Mouse (Mus musculus): ENCODE results near the gene Scand1. TPM values are rescaled to one million over a fixed set of nuclear protein-coding genes. Genes with fewer than 3 reads are reported as not detected.
A peak's percentile ranks its signal among the peaks of the same experiment; 100 is the strongest.

The Scand1 gene
- total and polyA plus RNA-seq, 2 experiments = 34.3 to 65.9 TPM

DNA sequence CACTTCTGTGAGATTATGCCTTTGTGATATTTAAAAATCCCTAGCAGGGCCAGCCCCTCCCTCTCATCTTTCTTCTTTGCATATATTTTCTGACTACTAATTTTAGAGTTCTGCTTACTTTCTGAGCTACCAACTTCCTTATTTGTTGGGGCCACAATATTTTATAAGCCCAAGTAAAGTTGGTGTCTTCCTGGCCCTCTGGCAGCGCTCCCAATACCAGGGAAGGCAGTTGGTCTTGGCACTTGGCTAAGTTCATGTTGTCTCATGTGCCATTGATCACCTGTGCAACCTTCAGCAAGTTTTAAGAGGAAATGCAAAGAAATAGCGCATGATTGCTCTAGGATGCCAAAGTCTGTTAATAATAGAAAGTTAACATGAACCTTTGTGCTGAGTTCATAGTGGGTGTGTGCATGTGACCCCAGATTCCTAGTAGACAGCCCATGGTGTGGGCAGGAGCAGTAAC, 16.9 kb downstream of the Scand1 start:
- H3K27ac ChIP-seq (replicated peaks; ENCODE audit: insufficient read depth, low read depth, low read length) = no peak overlapping the region
- peaks cover 19% of the 10 kb centered on the region for H3K36me3 ChIP-seq (ENCODE audit: control insufficient read depth, insufficient read depth, low read length)
- H3K4me1 ChIP-seq (ENCODE audit: control insufficient read depth, insufficient read depth, low read length) = no peaks in the 10 kb centered on the region
- 24% methylated on average over 2 of the region's 2 CpGs for WGBS
- TF ChIP-seq CTCF (IDR thresholded peaks at IDR 0.05; ENCODE audit: low read depth, low read length) (no peak), POLR2A (IDR thresholded peaks at IDR 0.05; ENCODE audit: extremely low read depth, insufficient read depth, low read length) (no peak)
- H3K9ac ChIP-seq (ENCODE audit: low read depth, low read length) = no peak overlapping the region
- DNase-seq (ENCODE audit: extremely low read depth, low read depth, low spot score) = peak; percentile 67
- no peak overlapping the region for H3K4me3 ChIP-seq (ENCODE audit: insufficient read depth, low read depth, low read length)
- H3K27me3 ChIP-seq (ENCODE audit: control insufficient read depth, insufficient read depth, low read length) = no peaks in the 10 kb centered on the region
- H3K79me2 ChIP-seq (ENCODE audit: control insufficient read depth, insufficient read depth, low read length) = no peaks in the 10 kb centered on the region

DNA sequence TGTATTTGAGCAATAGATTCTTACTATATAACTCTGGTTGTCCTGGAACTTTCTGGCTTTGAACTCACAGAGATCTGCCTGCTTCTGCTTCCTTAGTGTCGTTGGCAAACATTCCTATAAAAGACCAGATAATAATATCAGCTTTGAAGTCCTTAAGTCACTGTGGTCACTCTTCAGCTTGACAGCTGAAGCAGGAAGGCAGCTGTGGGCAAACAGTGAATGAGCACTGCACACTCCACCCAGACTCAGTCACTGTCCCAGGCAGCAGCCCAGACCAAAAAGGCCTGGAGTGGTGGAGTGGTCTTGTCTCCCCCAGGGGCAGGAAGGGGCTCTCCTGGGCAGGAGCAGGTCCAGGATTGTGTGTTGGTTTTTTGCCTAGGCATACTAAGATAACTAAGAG, 20.5 kb downstream of the Scand1 start:
- WGBS = 80% methylated on average over 1 of the region's 1 CpGs
- Histone ChIP-seq H3K4me1 (ENCODE audit: control insufficient read depth, insufficient read depth, low read length) (no peaks in the 10 kb centered on the region), H3K9ac (ENCODE audit: low read depth, low read length) (no peak overlapping the region), H3K79me2 (ENCODE audit: control insufficient read depth, insufficient read depth, low read length) (no peaks in the 10 kb centered on the region), H3K36me3 (ENCODE audit: control insufficient read depth, insufficient read depth, low read length) (peaks cover 18% of the 10 kb centered on the region), H3K4me3 (ENCODE audit: insufficient read depth, low read depth, low read length) (no peak overlapping the region), H3K27me3 (ENCODE audit: control insufficient read depth, insufficient read depth, low read length) (no peaks in the 10 kb centered on the region), H3K27ac (replicated peaks; ENCODE audit: insufficient read depth, low read depth, low read length) (no peak overlapping the region)
- DNase-seq (ENCODE audit: extremely low read depth, low read depth, low spot score) = no peak
- TF ChIP-seq POLR2A (IDR thresholded peaks at IDR 0.05; ENCODE audit: extremely low read depth, insufficient read depth, low read length) = no peak
- no peak for TF ChIP-seq CTCF (IDR thresholded peaks at IDR 0.05; ENCODE audit: low read depth, low read length)

GRCm38 (mm10) chr2:156289552-156290160, 22.8 kb downstream of the Scand1 start:
- Histone ChIP-seq H3K9ac (ENCODE audit: low read depth, low read length) (no peak overlapping the region), H3K27me3 (ENCODE audit: control insufficient read depth, insufficient read depth, low read length) (no peaks in the 10 kb centered on the region), H3K79me2 (ENCODE audit: control insufficient read depth, insufficient read depth, low read length) (no peaks in the 10 kb centered on the region), H3K4me3 (ENCODE audit: insufficient read depth, low read depth, low read length) (no peak overlapping the region), H3K4me1 (ENCODE audit: control insufficient read depth, insufficient read depth, low read length) (no peaks in the 10 kb centered on the region), H3K27ac (replicated peaks; ENCODE audit: insufficient read depth, low read depth, low read length) (no peak overlapping the region), H3K36me3 (ENCODE audit: control insufficient read depth, insufficient read depth, low read length) (peaks cover 20% of the 10 kb centered on the region)
- no peak for TF ChIP-seq CTCF (IDR thresholded peaks at IDR 0.05; ENCODE audit: low read depth, low read length)
- 96% methylated on average over 2 of the region's 2 CpGs for WGBS
- no peak for DNase-seq (ENCODE audit: extremely low read depth, low read depth, low spot score)

GRCm38 (mm10) chr2:156288222-156288621, 24.3 kb downstream of the Scand1 start:
- 92% methylated on average over 2 of the region's 2 CpGs for WGBS
- no peak for TF ChIP-seq POLR2A (IDR thresholded peaks at IDR 0.05; ENCODE audit: extremely low read depth, insufficient read depth, low read length)
- no peak for TF ChIP-seq CTCF (IDR thresholded peaks at IDR 0.05; ENCODE audit: low read depth, low read length)

DNA sequence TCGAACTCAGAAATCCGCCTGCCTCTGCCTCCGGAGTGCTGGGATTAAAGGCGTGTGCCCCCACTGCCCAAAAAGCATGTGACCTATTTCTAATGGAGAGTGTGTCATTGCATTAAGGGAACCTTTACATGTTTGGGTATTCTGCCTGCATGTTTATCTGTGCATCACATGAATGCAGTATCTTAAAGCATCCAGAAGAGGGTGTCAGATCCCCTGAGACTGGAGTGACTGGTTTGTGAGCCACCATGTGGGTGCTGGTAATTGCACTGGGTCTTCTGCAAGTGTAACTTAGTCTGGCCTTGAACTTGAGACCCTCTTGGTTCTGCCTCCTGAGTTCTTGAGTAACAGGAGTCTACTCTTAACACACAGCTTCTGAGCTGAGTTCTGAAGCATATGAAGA, 25.8 kb downstream of the Scand1 start:
- Histone ChIP-seq H3K79me2 (ENCODE audit: control insufficient read depth, insufficient read depth, low read length) (no peaks in the 10 kb centered on the region), H3K27me3 (ENCODE audit: control insufficient read depth, insufficient read depth, low read length) (no peaks in the 10 kb centered on the region), H3K4me1 (ENCODE audit: control insufficient read depth, insufficient read depth, low read length) (no peaks in the 10 kb centered on the region), H3K27ac (replicated peaks; ENCODE audit: insufficient read depth, low read depth, low read length) (no peak overlapping the region), H3K36me3 (ENCODE audit: control insufficient read depth, insufficient read depth, low read length) (peaks cover 20% of the 10 kb centered on the region), H3K9ac (ENCODE audit: low read depth, low read length) (no peak overlapping the region), H3K4me3 (ENCODE audit: insufficient read depth, low read depth, low read length) (no peak overlapping the region)
- TF ChIP-seq CTCF (IDR thresholded peaks at IDR 0.05; ENCODE audit: low read depth, low read length) (no peak), POLR2A (IDR thresholded peaks at IDR 0.05; ENCODE audit: extremely low read depth, insufficient read depth, low read length) (no peak)
- WGBS = 96% methylated on average over 4 of the region's 4 CpGs
- no peak for DNase-seq (ENCODE audit: extremely low read depth, low read depth, low spot score)

More at GRCm38 (mm10) chr2:156288222-156288621, 24.3 kb downstream of the Scand1 start:
- Histone ChIP-seq H3K36me3 (ENCODE audit: control insufficient read depth, insufficient read depth, low read length) (peaks cover 17% of the 10 kb centered on the region), H3K27ac (replicated peaks; ENCODE audit: insufficient read depth, low read depth, low read length) (no peak overlapping the region), H3K79me2 (ENCODE audit: control insufficient read depth, insufficient read depth, low read length) (no peaks in the 10 kb centered on the region), H3K9ac (ENCODE audit: low read depth, low read length) (no peak overlapping the region), H3K4me1 (ENCODE audit: control insufficient read depth, insufficient read depth, low read length) (no peaks in the 10 kb centered on the region), H3K4me3 (ENCODE audit: insufficient read depth, low read depth, low read length) (no peak overlapping the region), H3K27me3 (ENCODE audit: control insufficient read depth, insufficient read depth, low read length) (no peaks in the 10 kb centered on the region)
- DNase-seq (ENCODE audit: extremely low read depth, low read depth, low spot score) = no peak

DNA sequence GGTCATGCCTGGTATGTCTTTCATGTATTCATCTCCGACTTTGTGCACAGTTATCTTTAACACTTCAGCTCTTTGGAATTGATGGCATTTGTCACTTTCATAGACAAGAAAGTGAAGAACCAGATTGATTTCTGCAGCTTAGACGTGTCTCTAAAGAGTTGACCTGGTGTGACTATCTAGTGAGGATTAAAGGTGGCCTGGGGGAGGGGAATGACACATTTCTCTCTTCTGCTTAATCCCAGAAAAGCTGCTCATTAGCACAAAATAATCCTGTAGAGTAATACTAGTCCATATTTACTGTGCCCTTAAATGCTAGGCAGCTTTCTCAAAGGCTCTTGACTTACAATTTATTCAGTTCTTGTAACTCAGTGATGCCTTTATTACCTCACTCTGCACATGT, 27.3 kb downstream of the Scand1 start:
- WGBS = 79% methylated on average over 2 of the region's 2 CpGs
- Histone ChIP-seq H3K4me1 (ENCODE audit: control insufficient read depth, insufficient read depth, low read length) (no peaks in the 10 kb centered on the region), H3K4me3 (ENCODE audit: insufficient read depth, low read depth, low read length) (no peak overlapping the region), H3K27me3 (ENCODE audit: control insufficient read depth, insufficient read depth, low read length) (no peaks in the 10 kb centered on the region), H3K9ac (ENCODE audit: low read depth, low read length) (no peak overlapping the region), H3K27ac (replicated peaks; ENCODE audit: insufficient read depth, low read depth, low read length) (no peak overlapping the region), H3K79me2 (ENCODE audit: control insufficient read depth, insufficient read depth, low read length) (no peaks in the 10 kb centered on the region), H3K36me3 (ENCODE audit: control insufficient read depth, insufficient read depth, low read length) (peaks cover 20% of the 10 kb centered on the region)
- TF ChIP-seq POLR2A (IDR thresholded peaks at IDR 0.05; ENCODE audit: extremely low read depth, insufficient read depth, low read length) = no peak
- TF ChIP-seq CTCF (IDR thresholded peaks at IDR 0.05; ENCODE audit: low read depth, low read length) = no peak
- no peak for DNase-seq (ENCODE audit: extremely low read depth, low read depth, low spot score)

All from liver, adult 2 months (tissue).